11 mouse cellular contexts compared by ENCODE assay signal in the genomic region with DNA sequence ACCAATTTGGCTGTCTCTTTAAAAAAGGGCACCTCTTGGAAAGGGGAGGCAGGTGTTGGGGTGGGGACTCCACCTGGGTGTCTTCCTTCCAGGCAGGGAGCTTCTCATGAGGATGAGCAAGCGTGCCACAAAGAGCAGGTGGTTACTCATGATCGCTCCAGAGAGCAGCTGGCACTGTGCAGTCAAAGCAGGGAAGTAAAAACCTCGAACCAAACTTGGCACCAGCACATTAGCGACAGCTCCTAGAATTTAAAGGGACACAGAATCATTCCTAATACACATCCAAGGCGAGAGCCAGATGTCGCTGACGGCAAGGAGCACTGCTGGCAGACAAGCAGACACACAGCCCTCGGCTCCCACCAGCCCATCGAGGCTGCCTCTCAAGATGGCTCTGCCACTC.
DNase-seq lines count a peak whose midpoint lies in the region; ATAC-seq and TF ChIP-seq lines count a peak whose summit lies in the region.
"Had no signal": no experiment of that assay in that cellular context is flagged by ENCODE, and none has a peak within 500 bp of the region (broad histone marks: within the 10 kb centered on the region; RNA-seq: fewer than 3 reads in every experiment).

No protein-coding gene starts in this region.

- H3K27me3 ChIP-seq in liver, embryonic 11.5 days (replicated peaks; ENCODE audit: control insufficient read depth, insufficient read depth, low read length), result no peaks in the 10 kb centered on the region
- H3K27me3 ChIP-seq: embryonic facial prominence, embryonic 12.5 days; limb, embryonic 15.5 days had no signal

- no peaks in the 10 kb centered on the region for H3K4me1 ChIP-seq in liver, embryonic 11.5 days (replicated peaks; ENCODE audit: control insufficient read depth, insufficient read depth, low read length)
- H3K4me1 ChIP-seq: embryonic facial prominence, embryonic 12.5 days; heart, embryonic 15.5 days; limb, embryonic 15.5 days had no signal

- peak; percentile 17 to 22 for DNase-seq in left cerebral cortex, adult 2 months (ENCODE audit: extremely low spot score in 1 of 2, low spot score in 2 of 2)
- no peak for DNase-seq in left cerebral cortex, adult 11 months (ENCODE audit: low spot score)
- peak; percentile 87 to 90 for DNase-seq in cerebellum, postnatal 10 days
- DNase-seq in layer of hippocampus, postnatal 10 days (ENCODE audit: low spot score in 2 of 2), result peak; percentile 41 to 49
- DNase-seq in telencephalon, adult 2 months (ENCODE audit: low read depth, low spot score), result peak; percentile 29
- DNase-seq in liver, embryonic 11.5 days (ENCODE audit: low spot score), result no peak
- DNase-seq in embryo, embryonic 9.5 days (ENCODE audit: extremely low spot score), result no peak
- DNase-seq: lung, postnatal 4 days had no signal

- H3K9ac ChIP-seq in liver, embryonic 11.5 days (ENCODE audit: low read depth, low read length), result no peak overlapping the region
- H3K9ac ChIP-seq: embryonic facial prominence, embryonic 12.5 days; heart, embryonic 15.5 days; limb, embryonic 15.5 days had no signal

- no peak overlapping the region for H3K4me2 ChIP-seq in liver, embryonic 11.5 days
- H3K4me2 ChIP-seq: embryonic facial prominence, embryonic 12.5 days; heart, embryonic 15.5 days; limb, embryonic 15.5 days had no signal

- H3K4me3 ChIP-seq in left cerebral cortex, adult 2 months, result no peak overlapping the region
- no peak overlapping the region for H3K4me3 ChIP-seq in liver, embryonic 11.5 days (ENCODE audit: low read depth, low read length)
- H3K4me3 ChIP-seq: embryonic facial prominence, embryonic 12.5 days; heart, embryonic 15.5 days; limb, embryonic 15.5 days had no signal

- no peak for TF ChIP-seq CTCF in left cerebral cortex, adult 2 months (IDR thresholded peaks at IDR 0.05)

- intact Hi-C loops in left cerebral cortex, adult 2 months (cut with DNase I), result no loop called here

- ATAC-seq in liver, embryonic 11.5 days (replicated peaks; ENCODE audit: low FRiP score), result no peak

- no peak overlapping the region for H3K27ac ChIP-seq in left cerebral cortex, adult 2 months
- H3K27ac ChIP-seq in liver, embryonic 11.5 days (ENCODE audit: low read depth, low read length), result no peak overlapping the region
- H3K27ac ChIP-seq: embryonic facial prominence, embryonic 12.5 days; heart, embryonic 15.5 days; limb, embryonic 15.5 days had no signal

- H3K9me3 ChIP-seq in liver, embryonic 11.5 days (ENCODE audit: control insufficient read depth, low read length), result no peaks in the 10 kb centered on the region
- H3K9me3 ChIP-seq: embryonic facial prominence, embryonic 12.5 days; heart, embryonic 15.5 days; limb, embryonic 15.5 days had no signal

- WGBS in liver, embryonic 11.5 days, result 67% methylated on average over 9 of the region's 9 CpGs

- H3K36me3 ChIP-seq in liver, embryonic 11.5 days (ENCODE audit: control insufficient read depth, insufficient read depth, low read length), result no peaks in the 10 kb centered on the region
- H3K36me3 ChIP-seq: embryonic facial prominence, embryonic 12.5 days; heart, embryonic 15.5 days; limb, embryonic 15.5 days had no signal

Comparison
In these comparisons a context has a peak if more than half of its experiments do, and no peak if none do; other contexts are left out.
1. DNase-seq: peak in left cerebral cortex, adult 2 months (2 of 2), cerebellum, postnatal 10 days (2 of 2), layer of hippocampus, postnatal 10 days (2 of 2) and telencephalon, adult 2 months (single experiment); none in left cerebral cortex, adult 11 months (single experiment), liver, embryonic 11.5 days (single experiment) and embryo, embryonic 9.5 days (single experiment).